Mouse (Mus musculus) spleen, embryonic (tissue): ENCODE measurements around the gene Snx29.

Experiments used
- CTCF ChIA-PET: fragments of 350-600 bp; sonication (Branson Sonifier 250); formaldehyde crosslinking; loops from one replicate; lab custom pipeline; 2022; lab: Charles Lee

Gene Snx29

DNA sequence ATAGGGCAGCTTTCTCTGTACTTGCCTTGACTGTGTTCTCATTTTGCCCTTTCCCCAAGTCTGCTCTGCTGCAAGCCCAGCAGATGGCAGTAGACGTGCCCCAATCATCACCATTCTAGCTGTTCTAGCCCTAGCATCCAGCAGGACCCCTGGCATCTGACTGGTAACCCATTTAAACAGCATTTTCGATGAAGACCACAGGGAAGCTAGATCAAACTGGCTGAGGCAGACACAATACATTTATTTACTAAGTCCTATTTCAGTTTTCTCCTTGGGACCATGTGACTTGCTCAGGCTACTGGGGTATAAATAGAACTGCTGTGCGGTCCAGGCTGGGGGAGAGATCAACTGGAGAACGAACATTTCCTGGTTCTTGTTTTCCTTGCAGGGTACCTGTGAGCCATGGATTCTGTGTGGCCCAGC is 257.0 kb downstream of the Snx29 start:
- CTCF ChIA-PET = interaction anchor here (0.5 kb wide), 1 partner anchor 143 kb away, joined by 3 read pairs; no protein-coding TSS in a partner anchor

DNA sequence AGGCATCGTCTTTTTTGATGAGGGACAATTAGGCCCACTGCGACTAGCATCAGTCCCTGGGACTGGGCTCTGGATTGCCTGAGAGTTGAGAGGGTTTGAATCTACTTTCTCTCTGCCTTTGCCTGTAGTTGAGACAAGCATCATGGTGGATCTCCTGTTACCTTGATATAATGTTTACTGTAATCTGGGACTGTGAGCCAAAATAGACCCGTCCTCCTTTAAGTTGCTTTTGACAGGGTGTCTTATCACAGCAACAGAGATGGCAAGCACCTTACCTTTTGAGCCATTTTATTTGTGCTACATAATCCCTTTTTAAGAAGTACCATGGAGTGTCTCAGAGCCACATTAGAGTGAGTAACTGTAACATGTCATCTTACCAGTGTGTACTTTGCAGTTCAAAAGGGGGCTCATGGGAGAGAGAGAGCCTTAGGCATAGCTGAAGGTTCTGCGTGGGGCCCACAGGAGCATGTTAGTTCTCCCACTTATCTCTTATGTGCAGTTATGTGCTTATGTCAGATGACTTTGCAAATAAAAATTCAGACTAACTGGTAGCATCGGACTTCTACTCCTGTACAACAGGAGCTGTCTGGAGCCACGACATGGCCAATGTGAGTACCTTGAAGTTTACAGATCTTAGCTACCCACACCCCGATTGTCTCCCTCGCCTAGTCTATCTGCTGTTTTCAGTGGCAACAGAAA is 261.4 kb downstream of the Snx29 start:
- CTCF ChIA-PET = no interaction called here

DNA sequence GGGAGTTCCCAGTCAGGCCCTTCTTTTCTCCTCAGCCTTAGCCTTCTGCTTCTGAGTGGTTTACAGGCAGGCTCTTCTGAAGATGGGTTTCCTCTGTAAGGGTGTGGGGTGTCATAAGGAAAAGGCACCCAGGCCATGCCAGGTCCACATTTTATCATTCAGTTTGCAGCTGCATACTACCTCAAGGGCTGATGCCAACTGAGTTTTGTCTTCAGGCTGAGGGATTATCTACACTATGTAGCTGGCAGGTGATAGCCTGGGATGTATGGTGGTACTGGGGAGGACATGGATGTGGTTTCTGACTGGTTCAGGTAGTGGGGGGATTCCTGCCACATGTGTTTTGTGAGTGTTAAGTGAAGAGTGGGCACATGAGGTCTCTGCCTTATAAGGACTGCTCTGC is 266.0 kb downstream of the Snx29 start:
- CTCF ChIA-PET = no interaction called here

DNA sequence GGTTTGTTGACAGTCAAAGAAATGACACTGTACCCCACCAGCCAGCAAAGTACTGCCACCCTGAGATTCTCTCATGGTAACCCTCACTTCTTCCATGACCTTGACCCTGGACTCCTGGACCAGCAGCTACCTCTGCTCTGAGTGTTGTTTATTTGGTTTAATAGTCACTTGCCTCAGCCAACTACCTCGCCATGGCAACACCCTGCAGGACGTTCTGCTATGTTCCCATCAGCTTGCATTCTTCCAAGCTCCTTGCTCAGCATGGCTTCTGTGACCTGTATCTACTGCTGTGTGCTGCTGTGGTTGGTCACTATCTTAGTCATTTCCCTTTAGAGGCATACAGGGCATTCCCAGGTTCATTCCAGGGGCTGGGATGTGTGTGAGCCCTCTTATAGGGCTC is 266.6 kb downstream of the Snx29 start:
- CTCF ChIA-PET = no interaction called here

DNA sequence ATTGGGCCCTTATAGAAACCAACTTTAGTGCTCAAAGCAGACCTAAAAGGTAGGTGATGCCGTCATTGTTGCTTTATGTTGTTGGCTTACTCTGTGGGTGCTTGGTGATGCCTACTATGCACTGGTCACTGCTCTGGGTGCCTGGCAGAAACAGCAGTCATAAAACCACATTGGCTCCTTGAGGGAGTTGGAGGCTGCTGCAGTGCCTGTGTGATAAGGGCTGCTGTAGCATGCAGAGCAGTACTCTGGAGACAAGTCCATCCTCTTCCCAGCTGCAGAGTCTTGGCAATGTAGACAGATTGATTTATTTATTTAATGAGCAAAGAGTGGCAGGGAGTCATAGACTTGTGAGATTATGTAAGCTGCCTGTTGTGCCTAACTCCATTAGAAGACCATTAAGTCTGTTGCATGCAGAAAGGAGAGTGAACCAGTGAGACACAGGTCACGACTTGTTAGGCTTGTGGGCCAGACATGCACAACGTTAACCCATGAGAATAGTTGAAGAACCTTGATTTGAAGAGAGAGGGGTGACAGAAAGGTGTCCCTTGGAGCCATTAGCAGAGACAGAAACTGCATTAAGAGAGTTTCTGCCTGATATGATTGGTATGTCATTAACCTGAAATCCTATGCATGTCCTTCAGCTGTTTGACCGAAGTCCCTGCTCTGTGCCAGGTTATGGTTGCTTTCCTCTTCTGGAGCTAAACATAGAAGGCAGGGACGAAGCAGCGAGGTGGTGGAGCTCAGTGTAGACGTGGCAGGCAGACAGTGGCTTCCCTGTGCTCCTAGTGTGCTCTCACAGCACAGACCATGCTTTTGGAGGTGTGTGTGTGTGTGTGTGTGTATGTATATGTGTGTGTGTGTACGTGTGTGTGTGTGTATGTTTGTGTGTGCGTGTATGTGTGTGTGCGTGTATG is 267.3 kb downstream of the Snx29 start:
- CTCF ChIA-PET = interaction anchor here (0.7 kb wide), 1 partner anchor 176 kb away, joined by 3 read pairs; no protein-coding TSS in a partner anchor

DNA sequence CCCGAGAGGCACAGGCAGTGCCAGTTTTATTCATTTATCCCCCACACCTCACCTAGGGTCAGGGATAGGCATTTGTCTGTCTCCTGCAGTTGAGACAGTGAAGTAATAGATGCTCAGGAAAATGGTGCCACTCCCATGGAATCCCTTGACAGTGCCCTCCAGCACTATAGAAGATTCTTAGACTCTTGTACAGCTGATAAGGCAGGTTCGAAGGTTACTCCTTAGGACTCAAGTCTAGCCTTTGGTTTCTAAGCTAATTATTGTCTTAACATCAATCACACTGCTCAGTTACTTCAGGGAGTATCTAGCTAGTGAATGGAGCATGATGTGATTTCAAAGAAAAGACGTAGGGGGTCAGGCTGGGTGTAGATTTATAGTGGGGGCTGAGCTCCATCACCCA is 273.9 kb downstream of the Snx29 start:
- CTCF ChIA-PET = no interaction called here

DNA sequence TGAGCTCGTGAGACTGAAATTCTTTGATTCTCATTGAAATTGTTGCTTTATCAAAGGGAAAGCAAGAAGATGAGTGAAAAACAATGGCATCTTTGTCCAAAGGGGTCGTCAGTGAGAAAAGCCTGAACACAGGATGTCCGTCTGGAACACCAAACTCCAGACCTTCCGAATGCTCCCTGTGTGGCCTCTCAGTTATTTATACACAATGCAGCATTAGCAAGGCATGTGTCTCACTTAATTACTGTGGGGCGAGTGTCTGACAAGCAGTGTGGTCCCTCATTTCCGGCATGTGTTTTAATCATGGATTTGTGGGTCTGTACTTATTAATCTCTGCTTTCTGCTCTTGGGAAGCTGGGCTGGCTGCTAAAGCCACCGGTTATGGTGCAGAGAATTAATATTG is 275.1 kb downstream of the Snx29 start:
- CTCF ChIA-PET = no interaction called here

DNA sequence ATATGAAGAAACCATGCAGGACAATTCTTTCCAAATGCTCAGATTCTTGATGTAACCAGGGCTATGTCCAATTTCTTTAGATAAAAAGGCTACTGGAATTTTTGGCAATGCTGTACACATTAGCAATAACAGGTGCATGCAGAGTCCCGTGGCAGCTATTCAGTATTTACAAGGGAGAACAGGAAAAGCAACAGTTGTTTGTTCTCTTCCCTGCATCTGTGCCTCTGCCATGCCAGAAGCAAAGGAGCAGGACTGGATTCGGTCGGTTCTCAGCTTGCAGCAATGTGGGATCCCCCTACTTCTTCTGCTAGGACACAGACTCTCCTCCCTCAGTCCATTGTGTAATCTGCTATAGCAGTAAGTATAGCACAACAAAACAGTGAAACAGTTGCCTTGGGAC is 276.8 kb downstream of the Snx29 start:
- CTCF ChIA-PET = no interaction called here

DNA sequence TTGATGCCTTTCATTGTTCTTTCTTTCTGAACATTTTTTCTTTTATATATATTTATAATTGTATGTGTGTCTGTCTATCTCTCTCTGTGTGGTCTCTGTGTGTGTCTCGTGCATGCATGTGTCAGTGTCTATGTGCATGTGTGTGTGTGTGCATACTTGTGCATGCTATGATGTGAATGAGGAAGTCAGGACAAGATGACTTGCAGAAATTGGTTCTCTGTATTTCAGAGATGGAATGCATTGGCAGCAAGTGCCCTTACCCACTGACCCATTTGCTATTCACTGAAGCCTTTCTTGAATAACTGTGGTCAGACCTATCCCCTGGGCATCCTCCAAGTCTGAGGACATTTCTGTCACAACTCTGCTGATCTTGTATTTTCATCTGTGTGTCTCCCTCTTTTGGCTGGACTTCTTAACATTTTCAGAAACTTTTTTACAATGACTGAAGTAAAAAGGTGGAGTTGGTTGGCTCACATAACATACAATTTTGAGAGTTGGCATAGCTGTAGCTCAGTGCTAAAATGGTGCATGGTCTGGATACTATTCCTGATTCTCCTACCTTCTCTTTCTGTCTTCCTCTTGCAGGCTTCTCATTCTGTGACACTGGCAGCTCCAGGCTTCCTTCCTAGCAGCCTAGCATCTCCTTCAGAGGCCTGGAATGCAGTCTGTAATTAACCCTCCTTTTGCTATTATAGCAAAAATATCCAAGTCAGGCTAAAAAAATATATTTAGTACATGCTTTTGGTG is 278.8 kb downstream of the Snx29 start:
- CTCF ChIA-PET = no interaction called here

DNA sequence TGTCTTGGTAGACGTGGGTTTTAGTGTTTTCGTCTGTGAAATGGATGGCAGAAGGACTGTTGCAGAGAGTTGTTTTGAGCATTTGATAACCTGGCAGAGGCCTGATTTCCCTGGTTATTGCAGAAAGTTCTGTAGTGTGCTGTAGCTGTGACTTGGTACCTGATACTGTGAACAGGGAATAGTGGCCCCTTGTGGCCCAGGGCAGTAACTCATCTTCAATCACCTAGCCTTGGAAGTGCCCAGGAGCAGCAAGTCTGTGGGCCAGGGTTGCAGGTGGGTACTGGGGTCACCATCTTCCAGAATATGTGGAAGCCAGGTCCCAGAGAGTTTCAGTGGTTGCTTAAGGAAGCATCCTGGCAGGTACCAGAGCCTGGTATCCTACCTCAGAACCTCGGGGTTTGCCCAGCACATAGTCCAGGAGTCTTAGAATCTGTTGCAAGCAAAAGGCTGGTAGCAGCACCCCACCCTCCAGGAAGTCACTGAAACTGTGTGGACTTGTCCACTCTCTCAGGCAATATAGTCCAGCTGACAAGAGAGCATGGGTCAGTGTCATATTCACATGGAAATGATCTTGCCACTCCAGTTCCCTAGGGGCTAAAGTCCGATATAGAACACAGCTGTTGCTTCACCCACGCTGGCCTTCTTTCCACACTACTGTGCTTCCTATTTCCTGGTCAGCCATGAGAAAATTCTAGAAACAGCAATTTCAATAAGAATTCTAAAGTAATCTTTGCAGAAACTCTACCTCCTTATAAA is 281.1 kb downstream of the Snx29 start:
- CTCF ChIA-PET = no interaction called here

DNA sequence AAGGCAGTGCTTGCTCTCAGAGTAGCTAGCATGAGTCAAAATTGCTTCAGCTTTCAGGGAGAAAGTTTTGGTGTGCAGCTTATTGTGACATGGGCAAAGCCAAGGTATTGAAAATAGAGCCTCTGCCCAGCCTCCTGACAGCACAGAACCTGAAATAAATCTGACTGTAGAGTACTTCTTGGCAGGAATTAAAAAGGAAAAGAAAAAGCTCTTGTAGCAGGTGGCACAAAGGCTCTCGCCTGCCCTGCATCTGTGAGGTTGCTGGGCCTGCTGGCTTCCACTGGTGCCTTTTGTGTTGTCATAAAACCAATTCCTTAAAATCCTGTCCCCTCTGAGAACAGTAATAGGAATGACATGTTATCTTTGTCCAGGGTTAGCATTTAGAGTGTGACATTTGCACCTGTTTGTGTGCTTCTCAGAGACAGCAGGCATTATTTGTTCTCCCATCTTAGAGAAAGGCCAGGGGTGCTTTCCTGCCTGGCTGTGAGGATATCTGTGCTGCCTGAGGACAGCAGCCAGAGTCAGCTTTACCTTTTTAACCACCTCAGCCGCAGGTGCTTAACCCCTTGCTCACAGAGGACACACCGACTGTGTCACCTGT is 289.9 kb downstream of the Snx29 start:
- CTCF ChIA-PET = no interaction called here

DNA sequence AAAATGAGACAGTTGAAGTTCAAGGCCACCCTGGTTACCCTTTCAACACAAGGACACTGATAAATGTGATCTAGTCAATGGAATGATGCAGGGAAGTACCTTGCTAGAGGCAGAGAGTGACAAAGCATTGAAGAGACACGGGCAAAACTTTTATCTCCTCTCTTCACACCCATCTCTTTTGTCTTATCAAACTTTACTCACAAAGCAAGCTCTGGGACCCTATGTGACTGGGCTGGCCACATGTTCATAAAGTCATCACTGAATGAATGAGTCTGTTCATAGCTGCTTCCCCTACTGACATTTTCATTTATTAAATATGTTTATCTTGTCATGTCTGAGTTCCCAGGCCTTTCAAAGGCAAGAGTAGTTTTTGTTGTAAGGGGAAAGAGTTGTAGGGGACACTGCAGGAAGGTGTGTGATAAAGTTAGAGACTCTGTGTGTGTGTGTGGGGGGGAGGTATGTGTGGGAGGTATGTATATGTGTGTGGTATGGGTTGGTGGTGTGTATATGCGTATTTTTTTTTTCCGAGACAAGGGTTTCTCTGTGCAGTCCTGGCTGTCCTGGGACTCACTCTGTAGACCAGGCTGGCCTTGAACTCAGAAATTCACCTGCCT is 291.8 kb downstream of the Snx29 start:
- CTCF ChIA-PET = no interaction called here

DNA sequence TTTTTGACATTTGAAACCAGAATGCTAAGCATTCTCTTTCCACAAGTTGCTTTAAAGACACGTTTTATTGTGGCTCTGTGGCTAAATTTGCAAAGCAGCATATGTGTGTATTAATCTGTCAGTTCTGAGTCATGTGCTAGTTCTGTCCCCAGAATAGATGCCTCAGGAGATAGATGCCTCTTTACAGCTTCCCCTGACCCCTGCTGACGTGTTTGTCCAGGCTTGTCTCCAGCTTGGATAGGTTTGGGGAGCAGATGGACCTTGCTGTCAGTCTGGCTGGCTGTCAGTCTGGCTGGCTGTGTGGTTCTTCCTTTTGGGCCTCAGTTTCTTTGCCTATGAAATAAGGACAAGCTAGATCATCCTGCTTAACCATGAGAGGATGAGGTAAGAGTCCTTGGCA is 292.9 kb downstream of the Snx29 start:
- CTCF ChIA-PET = no interaction called here

DNA sequence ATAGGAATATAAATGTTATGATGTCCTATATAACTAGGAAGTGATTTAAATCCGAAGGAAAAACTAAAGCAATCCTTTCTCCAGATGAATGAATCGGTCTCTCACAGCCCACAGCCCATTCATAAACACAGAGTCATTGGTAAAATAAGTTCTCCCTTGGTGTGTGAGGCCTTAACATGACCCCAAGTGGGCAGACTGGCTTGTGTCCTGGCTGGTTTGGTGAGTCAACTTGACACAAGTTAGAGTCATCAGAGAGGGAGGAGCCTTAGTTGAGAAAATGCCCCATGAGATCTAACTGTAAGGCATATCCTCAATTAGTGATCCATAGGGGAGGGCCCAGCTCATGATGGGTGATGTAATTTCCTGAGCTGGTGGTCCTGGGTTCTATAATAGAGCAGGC is 297.2 kb downstream of the Snx29 start:
- CTCF ChIA-PET = no interaction called here

DNA sequence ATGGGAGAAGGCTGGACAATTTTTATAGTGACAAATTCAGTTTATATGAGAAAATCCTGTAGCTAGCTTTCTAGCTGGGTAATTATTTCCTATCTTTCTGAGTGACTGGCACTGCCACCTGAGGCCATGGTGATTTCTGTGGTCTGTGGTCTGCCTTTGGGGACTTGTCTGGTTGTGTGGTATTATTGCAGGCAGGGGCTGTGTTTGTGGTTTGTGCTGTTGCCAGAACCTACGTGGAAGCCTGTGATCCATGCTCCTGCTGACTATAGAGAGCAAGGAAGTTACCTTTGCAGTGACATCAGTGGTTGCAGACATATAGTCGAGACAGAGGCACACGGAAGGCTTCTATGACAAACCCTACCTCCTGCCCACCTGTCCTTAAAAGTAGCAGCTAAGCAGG is 298.3 kb downstream of the Snx29 start:
- CTCF ChIA-PET = no interaction called here

DNA sequence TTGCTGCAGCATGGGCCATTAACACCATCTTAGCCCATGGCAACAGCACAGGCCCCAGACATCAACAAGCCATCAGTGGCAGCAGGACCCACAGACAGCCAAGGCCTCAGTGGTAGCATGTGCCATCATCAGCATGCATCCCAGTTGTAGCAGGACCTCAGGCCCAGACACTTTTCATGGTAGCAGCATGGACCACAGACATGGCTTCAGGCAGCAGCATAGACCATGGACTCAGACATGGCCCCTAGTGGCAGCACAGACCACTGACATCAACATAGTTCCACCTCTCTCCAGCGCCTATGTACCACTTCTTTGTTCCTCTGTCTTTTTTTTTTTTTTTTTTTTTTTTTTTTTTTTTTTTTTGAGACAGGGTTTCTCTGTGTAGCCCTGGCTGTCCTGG is 299.0 kb downstream of the Snx29 start:
- CTCF ChIA-PET = no interaction called here

DNA sequence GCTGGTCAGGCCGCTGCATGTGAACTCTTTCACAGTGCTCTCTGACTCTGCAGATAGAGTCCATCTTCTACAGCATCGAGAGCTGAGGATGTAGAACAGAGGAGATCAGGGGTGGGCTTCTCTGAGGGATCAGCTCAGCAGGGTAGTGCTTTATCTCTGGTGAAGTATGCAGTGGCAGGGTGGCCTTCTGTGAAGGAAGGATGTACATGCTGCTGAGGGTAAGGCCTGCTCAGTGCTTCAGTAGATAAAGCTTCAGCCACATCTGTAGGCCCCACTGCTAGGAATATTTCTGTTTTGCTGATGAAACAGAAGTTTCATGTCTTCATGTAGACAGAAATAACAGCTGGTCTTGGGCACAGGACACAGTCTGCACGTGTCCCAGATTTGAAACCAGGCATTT is 300.3 kb downstream of the Snx29 start:
- CTCF ChIA-PET = interaction anchor here (0.6 to 0.7 kb wide), 2 partner anchors 184 to 336 kb away, joined by 4 to 6 read pairs; no protein-coding TSS in a partner anchor

DNA sequence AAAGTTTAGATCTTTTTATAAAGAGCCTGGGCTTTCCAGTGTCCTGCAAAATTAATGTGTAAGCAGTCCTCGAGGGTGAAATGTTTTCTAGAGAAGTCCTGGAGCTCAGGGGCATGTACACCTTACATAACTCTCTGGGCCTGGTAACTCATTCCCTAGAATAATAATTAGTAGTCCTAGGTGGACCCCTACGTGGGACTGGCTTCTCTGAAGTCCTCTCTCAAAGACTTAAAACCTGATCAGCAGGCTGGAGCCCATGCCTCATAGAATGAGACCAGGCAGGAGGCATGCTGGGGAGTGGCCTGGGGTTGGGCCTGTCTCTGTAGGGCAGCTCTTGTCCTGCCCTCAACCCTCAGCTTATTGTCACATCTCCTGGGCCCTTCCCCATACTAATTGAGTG is 301.4 kb downstream of the Snx29 start:
- CTCF ChIA-PET = no interaction called here

DNA sequence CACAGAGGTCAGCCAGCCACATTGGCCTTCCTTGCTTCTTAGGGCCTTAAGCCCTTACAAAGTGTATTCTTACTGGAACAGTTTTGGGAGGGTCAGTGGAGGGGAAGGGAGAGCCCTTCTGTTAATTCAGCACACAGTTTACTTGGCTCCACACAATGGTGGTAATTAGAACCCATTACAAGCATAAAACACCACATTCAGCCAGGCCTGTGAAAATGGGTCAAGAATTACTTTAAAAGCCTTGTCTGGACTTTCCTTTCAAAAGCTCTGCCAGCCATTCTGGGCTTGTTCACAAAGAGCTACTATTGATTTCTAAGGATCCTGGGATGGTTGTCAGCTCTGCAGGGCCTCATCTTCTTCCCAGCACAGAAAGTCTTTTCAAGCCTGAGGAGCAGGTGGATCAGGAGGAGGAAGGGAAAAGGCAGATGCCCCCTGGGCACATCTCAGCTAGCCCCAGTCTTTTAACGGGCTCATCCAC is 303.3 kb downstream of the Snx29 start:
- CTCF ChIA-PET = interaction anchor here (1.2 kb wide), 1 partner anchor 44 kb away, joined by 3 read pairs; no protein-coding TSS in a partner anchor

DNA sequence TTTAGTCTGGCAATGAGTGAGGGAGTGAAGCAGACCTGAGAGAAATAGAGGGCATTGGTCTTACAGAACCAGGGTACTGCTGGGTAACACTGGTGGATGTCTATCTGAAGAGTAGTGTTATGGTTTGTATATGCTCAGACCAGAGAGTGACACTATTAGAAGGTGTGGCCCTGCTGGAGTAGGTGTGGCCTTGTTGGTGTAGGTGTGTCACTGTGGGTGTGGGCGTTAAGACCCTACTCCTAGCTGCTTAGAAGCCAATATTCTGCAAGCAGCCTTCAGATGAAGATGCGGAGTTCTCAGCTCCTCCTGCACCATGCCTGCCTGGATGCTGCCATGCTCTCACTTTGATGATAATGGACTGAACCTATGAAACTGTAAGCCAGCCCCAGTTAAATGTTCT is 303.9 kb downstream of the Snx29 start:
- CTCF ChIA-PET = interaction anchor here (1.2 kb wide), 1 partner anchor 44 kb away, joined by 3 read pairs; no protein-coding TSS in a partner anchor
